Mouse (Mus musculus) adrenal gland, adult 8-10 months (tissue): ENCODE measurements around the gene Smarce1. TPM values are rescaled to one million over a fixed set of nuclear protein-coding genes. Genes with fewer than 3 reads are reported as not detected.

ENCODE experiments used
- DNase-seq: peaks from one replicate; pipeline ENCODE4 v3.0.0; 2022
- total RNA-seq, 4 experiments: library from RNA; stranded (reverse); gene quantifications; 2 replicates each; pipeline ENCODE4 v1.2.4; 2022

The Smarce1 gene
- total RNA-seq, 4 experiments from 2014 or later = 48.9 to 69.5 (median 57.2) TPM

GRCm38 (mm10) chr11:99168030-99168474 is 62.8 kb downstream of the Smarce1 start:
- no peak for DNase-seq

- DNase-seq = no peak
Observed at GRCm38 (mm10) chr11:99167576-99167975, 63.2 kb downstream of the Smarce1 start.

- DNase-seq = no peak
Observed at GRCm38 (mm10) chr11:99166241-99166640, 64.6 kb downstream of the Smarce1 start.

GRCm38 (mm10) chr11:99165031-99165752 is 65.6 kb downstream of the Smarce1 start:
- no peak for DNase-seq

DNA sequence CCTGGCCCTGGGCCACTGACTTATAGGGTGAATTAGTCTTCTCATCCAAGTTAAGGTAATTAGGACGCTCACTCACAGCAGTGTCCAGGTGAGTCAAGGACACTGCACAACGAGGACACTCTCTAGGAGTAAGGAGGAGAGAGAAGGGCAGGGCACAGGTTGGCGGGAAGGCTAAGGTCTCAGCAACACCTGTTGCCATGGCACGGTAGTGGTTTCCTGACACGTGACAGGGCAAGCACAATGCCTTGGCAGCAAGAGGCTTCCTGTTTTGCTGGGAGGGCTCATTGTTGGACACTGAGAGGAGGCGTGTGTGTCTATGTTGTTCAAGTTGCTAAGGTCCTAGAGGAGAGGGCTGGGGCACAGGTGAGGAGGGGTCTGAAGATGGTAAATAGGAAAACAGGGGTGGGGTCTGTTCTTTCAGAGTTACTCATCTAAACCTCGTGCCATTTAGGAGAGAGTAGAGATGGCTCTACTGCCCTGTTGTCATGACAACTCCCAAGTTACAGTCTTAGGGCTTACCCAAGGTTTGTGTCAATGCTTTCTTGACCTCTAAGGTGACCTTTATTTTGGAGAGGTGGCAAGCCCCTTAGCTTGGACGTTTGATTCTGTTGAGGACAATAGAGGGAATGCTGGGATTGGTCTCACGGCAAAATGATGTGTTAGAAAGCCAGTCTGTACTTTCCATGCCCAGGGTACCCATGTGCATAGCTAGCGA is 67.7 kb downstream of the Smarce1 start:
- no peak for DNase-seq

DNA sequence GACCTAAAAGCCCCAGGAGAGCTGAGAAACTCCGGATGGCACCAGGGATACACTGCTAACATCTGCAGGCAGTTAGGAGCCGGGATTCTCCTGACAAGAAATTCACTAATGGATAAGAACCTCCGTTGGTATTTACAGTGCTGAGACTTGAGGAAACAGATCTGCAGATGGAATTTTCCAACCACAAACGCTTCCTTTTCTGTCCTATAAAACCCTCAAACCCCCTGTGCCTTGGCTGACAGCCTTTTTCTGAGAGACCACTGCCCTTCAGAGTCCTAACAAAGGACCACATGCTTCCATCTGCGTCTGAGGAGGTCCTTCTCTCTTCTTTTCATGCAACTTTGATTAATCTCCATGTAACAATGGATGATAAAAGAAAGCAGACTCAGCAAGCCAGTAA is 69.2 kb downstream of the Smarce1 start:
- DNase-seq = no peak

- no peak for DNase-seq
Observed at GRCm38 (mm10) chr11:99160228-99160627, 70.6 kb downstream of the Smarce1 start.

Other genes starting within 250 kb of the Smarce1 start
- gene Gjd3, start 248.0 kb downstream of the Smarce1 start, total RNA-seq = not detected
- 1 to 10 TPM; 3.1 to 8.3 (median 6.1) TPM for gene Top2a, start 206.8 kb downstream of the Smarce1 start, total RNA-seq
- 100 to 1,000 TPM in 2 of 4 experiments, 10 to 100 TPM in 2; 84.1 to 133 (median 104) TPM for gene Igfbp4, start 189.8 kb downstream of the Smarce1 start, total RNA-seq
- gene Tns4, start 141.7 kb downstream of the Smarce1 start, total RNA-seq = 1 to 10 TPM in 1 of 4 experiments, under 1 TPM in 3; 0.28 to 1.3 (median 0.31) TPM
- under 1 TPM; 0.12 to 0.24 (median 0.16) TPM for gene Ccr7, start 75.9 kb downstream of the Smarce1 start, total RNA-seq
- gene Krt222, start 13.1 kb upstream of the Smarce1 start, total RNA-seq = 1 to 10 TPM; 1.6 to 3.5 (median 2.2) TPM
- not detected for gene Krt24, start 54.2 kb upstream of the Smarce1 start, total RNA-seq
- not detected for gene Krt25, start 91.9 kb upstream of the Smarce1 start, total RNA-seq
- not detected for gene Krt26, start 106.9 kb upstream of the Smarce1 start, total RNA-seq
- gene Krt27, start 120.1 kb upstream of the Smarce1 start, total RNA-seq = not detected
- gene Krt28, start 143.9 kb upstream of the Smarce1 start, total RNA-seq = not detected
- gene Krt10, start 158.3 kb upstream of the Smarce1 start, total RNA-seq = 1 to 10 TPM; 4.5 to 9.5 (median 8.0) TPM
- not detected for gene Krt12, start 191.2 kb upstream of the Smarce1 start, total RNA-seq
- gene Krt20, start 207.1 kb upstream of the Smarce1 start, total RNA-seq = under 1 TPM in 1 of 4 experiments, not detected in 3; 0.13 TPM